Mouse (Mus musculus) liver, embryonic 14.5 days (tissue): ENCODE measurements around the gene Chd8.

ENCODE experiments used
- CTCF ChIP-seq: IDR thresholded peaks from 2 replicates; pipeline ENCODE4 v1.5.1; 2016; ENCODE audit warnings: antibody characterized with exemption, low read depth, control low read depth
- EP300 ChIP-seq: IDR thresholded peaks from 2 replicates; pipeline ENCODE4 v1.6.1; 2016; ENCODE audit warnings: antibody characterized with exemption, low read depth

GRCm38 (mm10) chr14:52188788-52189187 lies 68.8 kb downstream of the Chd8 start:
- TF ChIP-seq CTCF (no peak), EP300 (no peak)
